Mouse (Mus musculus): ENCODE measurements at regions not wholly inside any gene's neighbourhood (a gene's known extent, or its start where the extent isn't known, plus 50 kb on each side); places are given as distances from the start of the nearest gene placed in this dataset.

GRCm38 (mm10) chr16:93147525-93148222 is 321.7 kb upstream of the Runx1 start:
- no peak for ATAC-seq (ENCODE audit: low FRiP score)
- no peaks in the 10 kb centered on the region for H3K36me3 ChIP-seq (replicated peaks)
- H3K9ac ChIP-seq = no peak overlapping the region
- H3K27me3 ChIP-seq = no peaks in the 10 kb centered on the region
- H3K4me3 ChIP-seq (replicated peaks) = no peak overlapping the region
- H3K4me2 ChIP-seq = no peak overlapping the region
- 84% methylated on average over 5 of the region's 5 CpGs for WGBS
- H3K4me1 ChIP-seq = no peaks in the 10 kb centered on the region
- H3K27ac ChIP-seq = no peak overlapping the region
- H3K9me3 ChIP-seq = no peaks in the 10 kb centered on the region

- Histone ChIP-seq H3K4me1 (no peaks in the 10 kb centered on the region), H3K4me2 (no peak overlapping the region), H3K27me3 (0 out of 2 replicates have a peak, but pooled peaks cover 6% of the 10 kb centered on the region), H3K36me3 (replicated peaks) (no peaks in the 10 kb centered on the region), H3K9me3 (no peaks in the 10 kb centered on the region), H3K9ac (no peak overlapping the region), H3K4me3 (replicated peaks) (no peak overlapping the region), H3K27ac (no peak overlapping the region)
- 88% methylated on average over 3 of the region's 3 CpGs for WGBS
- no peak for ATAC-seq (ENCODE audit: low FRiP score)
Observed at GRCm38 (mm10) chr16:93146812-93147211, 320.9 kb upstream of the Runx1 start.

GRCm38 (mm10) chr16:93145617-93146016 is 319.7 kb upstream of the Runx1 start:
- H3K4me3 ChIP-seq (replicated peaks) = no peak overlapping the region
- no peaks in the 10 kb centered on the region for H3K9me3 ChIP-seq
- no peak overlapping the region for H3K9ac ChIP-seq
- ATAC-seq (ENCODE audit: low FRiP score) = no peak
- no peak overlapping the region for H3K4me2 ChIP-seq
- 0 out of 2 replicates have a peak, but pooled peaks cover 6% of the 10 kb centered on the region for H3K27me3 ChIP-seq
- H3K27ac ChIP-seq = no peak overlapping the region
- WGBS = 73% methylated on average over 3 of the region's 3 CpGs
- H3K36me3 ChIP-seq (replicated peaks) = no peaks in the 10 kb centered on the region
- peaks cover 2% of the 10 kb centered on the region; the same call in 1 of the 2 replicates for H3K4me1 ChIP-seq

GRCm38 (mm10) chr16:93144033-93144432 is 318.1 kb upstream of the Runx1 start:
- WGBS = 91% methylated on average over 5 of the region's 5 CpGs
- Histone ChIP-seq H3K27ac (no peak overlapping the region), H3K4me1 (peaks cover 3% of the 10 kb centered on the region; the same call in 1 of the 2 replicates), H3K4me2 (no peak overlapping the region), H3K4me3 (replicated peaks) (no peak overlapping the region), H3K27me3 (0 out of 2 replicates have a peak, but pooled peaks cover 6% of the 10 kb centered on the region), H3K9ac (no peak overlapping the region), H3K36me3 (replicated peaks) (no peaks in the 10 kb centered on the region), H3K9me3 (no peaks in the 10 kb centered on the region)
- no peak for ATAC-seq (ENCODE audit: low FRiP score)

- no peak overlapping the region for H3K9ac ChIP-seq
- H3K36me3 ChIP-seq (replicated peaks) = no peaks in the 10 kb centered on the region
- H3K27ac ChIP-seq = no peak overlapping the region
- 0 out of 2 replicates have a peak, but pooled peaks cover 6% of the 10 kb centered on the region for H3K27me3 ChIP-seq
- H3K4me2 ChIP-seq = no peak overlapping the region
- no peak for ATAC-seq (ENCODE audit: low FRiP score)
- WGBS = 85% methylated on average over 10 of the region's 10 CpGs
- H3K4me3 ChIP-seq (replicated peaks) = no peak overlapping the region
- no peaks in the 10 kb centered on the region for H3K9me3 ChIP-seq
- H3K4me1 ChIP-seq = peaks cover 3% of the 10 kb centered on the region; the same call in 1 of the 2 replicates
Observed at GRCm38 (mm10) chr16:93143164-93143563, 317.2 kb upstream of the Runx1 start.

GRCm38 (mm10) chr16:93141967-93142366 is 316.0 kb upstream of the Runx1 start:
- no peak overlapping the region for H3K4me2 ChIP-seq
- H3K4me3 ChIP-seq (replicated peaks) = no peak overlapping the region
- H3K36me3 ChIP-seq (replicated peaks) = no peaks in the 10 kb centered on the region
- no peaks in the 10 kb centered on the region for H3K9me3 ChIP-seq
- 0 out of 2 replicates have a peak, but pooled peaks cover 9% of the 10 kb centered on the region for H3K27me3 ChIP-seq
- no peak overlapping the region for H3K9ac ChIP-seq
- WGBS = 75% methylated on average over 6 of the region's 6 CpGs
- ATAC-seq (ENCODE audit: low FRiP score) = no peak
- H3K27ac ChIP-seq = no peak overlapping the region
- H3K4me1 ChIP-seq = peaks cover 3% of the 10 kb centered on the region; the same call in 1 of the 2 replicates

GRCm38 (mm10) chr16:93140535-93141110 is 314.7 kb upstream of the Runx1 start:
- no peaks in the 10 kb centered on the region for H3K9me3 ChIP-seq
- H3K4me3 ChIP-seq (replicated peaks) = no peak overlapping the region
- ATAC-seq (ENCODE audit: low FRiP score) = peak; percentile 60; the same call in 1 of the 2 replicates
- H3K36me3 ChIP-seq (replicated peaks) = no peaks in the 10 kb centered on the region
- H3K27ac ChIP-seq = no peak overlapping the region
- no peak overlapping the region for H3K9ac ChIP-seq
- H3K4me1 ChIP-seq = peaks cover 3% of the 10 kb centered on the region; the same call in 1 of the 2 replicates
- 0 out of 2 replicates have a peak, but pooled peaks cover 9% of the 10 kb centered on the region for H3K27me3 ChIP-seq
- no peak overlapping the region for H3K4me2 ChIP-seq
- WGBS = 41% methylated on average over 15 of the region's 15 CpGs

- H3K27ac ChIP-seq = no peak overlapping the region
- H3K36me3 ChIP-seq (replicated peaks) = no peaks in the 10 kb centered on the region
- no peaks in the 10 kb centered on the region for H3K9me3 ChIP-seq
- H3K27me3 ChIP-seq = 0 out of 2 replicates have a peak, but pooled peaks cover 7% of the 10 kb centered on the region
- H3K4me3 ChIP-seq (replicated peaks) = no peak overlapping the region
- WGBS = 73% methylated on average over 1 of the region's 1 CpGs
- no peak for ATAC-seq (ENCODE audit: low FRiP score)
- H3K4me1 ChIP-seq = peaks cover 3% of the 10 kb centered on the region; the same call in 1 of the 2 replicates
- no peak overlapping the region for H3K4me2 ChIP-seq
- no peak overlapping the region for H3K9ac ChIP-seq
Observed at GRCm38 (mm10) chr16:93137249-93137648, 311.3 kb upstream of the Runx1 start.

GRCm38 (mm10) chr16:93131404-93131803 is 305.5 kb upstream of the Runx1 start:
- H3K9ac ChIP-seq = no peak overlapping the region
- no peaks in the 10 kb centered on the region for H3K9me3 ChIP-seq
- WGBS = 87% methylated on average over 5 of the region's 5 CpGs
- no peaks in the 10 kb centered on the region for H3K36me3 ChIP-seq (replicated peaks)
- H3K4me3 ChIP-seq (replicated peaks) = no peak overlapping the region
- no peak overlapping the region for H3K27ac ChIP-seq
- ATAC-seq (ENCODE audit: low FRiP score) = no peak
- no peaks in the 10 kb centered on the region for H3K27me3 ChIP-seq
- H3K4me2 ChIP-seq = no peak overlapping the region
- H3K4me1 ChIP-seq = no peaks in the 10 kb centered on the region

GRCm38 (mm10) chr16:93130622-93131021 is 304.7 kb upstream of the Runx1 start:
- H3K27ac ChIP-seq = no peak overlapping the region
- 82% methylated on average over 6 of the region's 6 CpGs for WGBS
- H3K4me2 ChIP-seq = no peak overlapping the region
- H3K9ac ChIP-seq = no peak overlapping the region
- no peaks in the 10 kb centered on the region for H3K9me3 ChIP-seq
- no peaks in the 10 kb centered on the region for H3K36me3 ChIP-seq (replicated peaks)
- ATAC-seq (ENCODE audit: low FRiP score) = no peak
- no peaks in the 10 kb centered on the region for H3K4me1 ChIP-seq
- H3K27me3 ChIP-seq = no peaks in the 10 kb centered on the region
- no peak overlapping the region for H3K4me3 ChIP-seq (replicated peaks)

- no peak overlapping the region for H3K9ac ChIP-seq
- no peak overlapping the region for H3K4me2 ChIP-seq
- no peaks in the 10 kb centered on the region for H3K9me3 ChIP-seq
- 83% methylated on average over 8 of the region's 8 CpGs for WGBS
- no peaks in the 10 kb centered on the region for H3K36me3 ChIP-seq (replicated peaks)
- H3K4me1 ChIP-seq = no peaks in the 10 kb centered on the region
- H3K4me3 ChIP-seq (replicated peaks) = no peak overlapping the region
- no peak for ATAC-seq (ENCODE audit: low FRiP score)
- 0 out of 2 replicates have a peak, but pooled peaks cover 3% of the 10 kb centered on the region for H3K27me3 ChIP-seq
- H3K27ac ChIP-seq = no peak overlapping the region
Observed at GRCm38 (mm10) chr16:93123707-93124106, 297.8 kb upstream of the Runx1 start.

GRCm38 (mm10) chr16:93116111-93116969 is 290.4 kb upstream of the Runx1 start:
- Histone ChIP-seq H3K9me3 (no peaks in the 10 kb centered on the region), H3K4me3 (replicated peaks) (no peak overlapping the region), H3K27ac (no peak overlapping the region), H3K4me1 (no peaks in the 10 kb centered on the region), H3K36me3 (replicated peaks) (no peaks in the 10 kb centered on the region), H3K9ac (no peak overlapping the region), H3K4me2 (no peak overlapping the region), H3K27me3 (0 out of 2 replicates have a peak, but pooled peaks cover 4% of the 10 kb centered on the region)
- peak; percentile 65; the same call in 1 of the 2 replicates for ATAC-seq (ENCODE audit: low FRiP score)
- 52% methylated on average over 16 of the region's 16 CpGs for WGBS
